Mouse (Mus musculus): ENCODE data around the gene Wdr43. TPM values are rescaled to one million over a fixed set of nuclear protein-coding genes. Genes with fewer than 3 reads are reported as not detected.
A peak's percentile ranks its signal among the peaks of the same experiment; 100 is the strongest.

Wdr43 gene
- polyA plus RNA-seq, 1 experiment from 2014 or later: 74.4 TPM

GRCm38 (mm10) chr17:71662751-71663250, 47.1 kb downstream of the Wdr43 start:
- in situ Hi-C loops (cut with MboI; ENCODE audit: low pct_unique_long_range_greater_than_20kb): loop anchor here (5.0 to 25.0 kb wide), 3 partner anchors 210 to 1122 kb away; no protein-coding TSS in a partner anchor
- ChIA-PET CTCF (interaction anchor here (0.8 to 2.3 kb wide), 7 partner anchors 10 to 210 kb away, joined by 3 to 10 read pairs (median 4); partner anchors contain the start of gene Togaram2), POLR2A (no interaction called here)
- H3K27me3 ChIP-seq: no peaks in the 10 kb centered on the region
- peak; percentile 81 for TF ChIP-seq CTCF (IDR thresholded peaks at IDR 0.05)
- DNase-seq (ENCODE audit: low read depth, low spot score) (peak; percentile 20), ATAC-seq (peak; percentile 72)

GRCm38 (mm10) chr17:71663491-71663890, 47.8 kb downstream of the Wdr43 start:
- ChIA-PET POLR2A (no interaction called here), CTCF (interaction anchor here (0.8 to 2.3 kb wide), 7 partner anchors 9 to 209 kb away, joined by 3 to 10 read pairs (median 4); partner anchors contain the start of gene Togaram2)
- ATAC-seq (no peak), DNase-seq (ENCODE audit: low read depth, low spot score) (no peak)
- no peaks in the 10 kb centered on the region for H3K27me3 ChIP-seq
- in situ Hi-C loops (cut with MboI; ENCODE audit: low pct_unique_long_range_greater_than_20kb): loop anchor here (5.0 to 25.0 kb wide), 3 partner anchors 209 to 1121 kb away; no protein-coding TSS in a partner anchor
- TF ChIP-seq CTCF (IDR thresholded peaks at IDR 0.05): no peak

GRCm38 (mm10) chr17:71664172-71664571, 48.5 kb downstream of the Wdr43 start:
- no peak for TF ChIP-seq CTCF (IDR thresholded peaks at IDR 0.05)
- H3K27me3 ChIP-seq: no peaks in the 10 kb centered on the region
- no peak for ATAC-seq
- DNase-seq (ENCODE audit: low read depth, low spot score): no peak
- ChIA-PET POLR2A (no interaction called here), CTCF (interaction anchor here (1.1 to 2.2 kb wide), 3 partner anchors 34 to 209 kb away, joined by 3 to 6 read pairs (median 4); no protein-coding TSS in a partner anchor)
- in situ Hi-C loops (cut with MboI; ENCODE audit: low pct_unique_long_range_greater_than_20kb): loop anchor here (5.0 to 25.0 kb wide), 3 partner anchors 208 to 1121 kb away; no protein-coding TSS in a partner anchor

- CTCF ChIA-PET: interaction anchor here (1.2 kb wide), 1 partner anchor 208 kb away, joined by 4 read pairs; no protein-coding TSS in a partner anchor
- in situ Hi-C loops (cut with MboI; ENCODE audit: low pct_unique_long_range_greater_than_20kb): loop anchor here (10.0 to 25.0 kb wide), 2 partner anchors 572 to 1120 kb away; no protein-coding TSS in a partner anchor
- no peak for TF ChIP-seq CTCF (IDR thresholded peaks at IDR 0.05)
- ATAC-seq: no peak
- no peaks in the 10 kb centered on the region for H3K27me3 ChIP-seq
- no peak for DNase-seq (ENCODE audit: low read depth, low spot score)
- POLR2A ChIA-PET: interaction anchor here (0.6 kb wide), 1 partner anchor 12 kb away, joined by 5 read pairs; no protein-coding TSS in a partner anchor
Measured at GRCm38 (mm10) chr17:71665201-71665600, 49.5 kb downstream of the Wdr43 start.

- no peaks in the 10 kb centered on the region for H3K27me3 ChIP-seq
- TF ChIP-seq CTCF (IDR thresholded peaks at IDR 0.05): peak; percentile 31
- ChIA-PET CTCF (no interaction called here), POLR2A (no interaction called here)
- ATAC-seq (no peak), DNase-seq (ENCODE audit: low read depth, low spot score) (no peak)
- in situ Hi-C loops (cut with MboI; ENCODE audit: low pct_unique_long_range_greater_than_20kb): loop anchor here (10.0 to 25.0 kb wide), 2 partner anchors 568 to 1115 kb away; no protein-coding TSS in a partner anchor
Measured at GRCm38 (mm10) chr17:71669511-71669910, 53.8 kb downstream of the Wdr43 start.

- ATAC-seq (no peak), DNase-seq (ENCODE audit: low read depth, low spot score) (no peak)
- POLR2A ChIA-PET: interaction anchor here (0.7 kb wide), 1 partner anchor 839 kb away, joined by 4 read pairs; no protein-coding TSS in a partner anchor
- CTCF ChIA-PET: interaction anchor here (1.1 to 2.5 kb wide), 5 partner anchors 9 to 200 kb away, joined by 3 to 14 read pairs (median 5); no protein-coding TSS in a partner anchor
- no peaks in the 10 kb centered on the region for H3K27me3 ChIP-seq
- in situ Hi-C loops (cut with MboI; ENCODE audit: low pct_unique_long_range_greater_than_20kb): loop anchor here (25.0 kb wide), 1 partner anchor 565 kb away; no protein-coding TSS in a partner anchor
- TF ChIP-seq CTCF (IDR thresholded peaks at IDR 0.05): no peak
Measured at GRCm38 (mm10) chr17:71671840-71672546, 56.3 kb downstream of the Wdr43 start.

- DNase-seq (ENCODE audit: low read depth, low spot score) (no peak), ATAC-seq (no peak)
- H3K27me3 ChIP-seq: no peaks in the 10 kb centered on the region
- CTCF ChIA-PET: interaction anchor here (0.8 to 2.4 kb wide), 5 partner anchors 8 to 199 kb away, joined by 3 to 14 read pairs (median 4); no protein-coding TSS in a partner anchor
- in situ Hi-C loops (cut with MboI; ENCODE audit: low pct_unique_long_range_greater_than_20kb): loop anchor here (25.0 kb wide), 1 partner anchor 564 kb away; no protein-coding TSS in a partner anchor
- TF ChIP-seq CTCF (IDR thresholded peaks at IDR 0.05): no peak
- POLR2A ChIA-PET: no interaction called here
Measured at GRCm38 (mm10) chr17:71673092-71673491, 57.4 kb downstream of the Wdr43 start, which contains the start of gene Togaram2. TSS of gene Togaram2 (plus strand) at chr17:71673261.

- ChIA-PET CTCF (interaction anchor here (0.8 to 1.3 kb wide), 2 partner anchors 10 to 21 kb away, joined by 3 to 4 read pairs; no protein-coding TSS in a partner anchor), POLR2A (no interaction called here)
- DNase-seq (ENCODE audit: low read depth, low spot score) (no peak), ATAC-seq (no peak)
- in situ Hi-C loops (cut with MboI; ENCODE audit: low pct_unique_long_range_greater_than_20kb): loop anchor here (25.0 kb wide), 1 partner anchor 563 kb away; no protein-coding TSS in a partner anchor
- no peak for TF ChIP-seq CTCF (IDR thresholded peaks at IDR 0.05)
- H3K27me3 ChIP-seq: no peaks in the 10 kb centered on the region
Measured at GRCm38 (mm10) chr17:71673936-71674335, 58.2 kb downstream of the Wdr43 start.

- ATAC-seq (no peak), DNase-seq (ENCODE audit: low read depth, low spot score) (no peak)
- ChIA-PET CTCF (no interaction called here), POLR2A (no interaction called here)
- no peaks in the 10 kb centered on the region for H3K27me3 ChIP-seq
- no peak for TF ChIP-seq CTCF (IDR thresholded peaks at IDR 0.05)
- in situ Hi-C loops (cut with MboI; ENCODE audit: low pct_unique_long_range_greater_than_20kb): loop anchor here (25.0 kb wide), 1 partner anchor 562 kb away; no protein-coding TSS in a partner anchor
Measured at GRCm38 (mm10) chr17:71674886-71675285, 59.2 kb downstream of the Wdr43 start.

GRCm38 (mm10) chr17:71681666-71682065, 66.0 kb downstream of the Wdr43 start:
- POLR2A ChIA-PET: interaction anchor here (0.5 kb wide), 1 partner anchor 102 kb away, joined by 3 read pairs; no protein-coding TSS in a partner anchor
- ATAC-seq: no peak
- H3K27me3 ChIP-seq: no peaks in the 10 kb centered on the region
- CTCF ChIA-PET: interaction anchor here (1.6 kb wide), 1 partner anchor 10 kb away, joined by 8 read pairs; no protein-coding TSS in a partner anchor
- no peak for DNase-seq (ENCODE audit: low read depth, low spot score)
- no peak for TF ChIP-seq CTCF (IDR thresholded peaks at IDR 0.05)
- in situ Hi-C loops (cut with MboI; ENCODE audit: low pct_unique_long_range_greater_than_20kb): no loop called here

All from Patski (cell line).